Mouse (Mus musculus) ES-Bruce4 (cell line): ENCODE measurements at regions not wholly inside any gene's neighbourhood (a gene's known extent, or its start where the extent isn't known, plus 50 kb on each side); places are given as distances from the start of the nearest gene placed in this dataset.

Source experiments
- H3K27ac ChIP-seq: 2 replicates; pipeline ENCODE4 v1.5.1; 2012; ENCODE audit warnings: low read length, inconsistent platforms; ENCODE audit not compliant: insufficient read depth
- H3K27me3 ChIP-seq: 2 replicates; pipeline ENCODE4 v1.6.1; 2012; ENCODE audit warnings: mild to moderate bottlenecking, low read length, inconsistent platforms; ENCODE audit not compliant: control insufficient read depth, poor library complexity, insufficient read depth, severe bottlenecking
- H3K36me3 ChIP-seq: 2 replicates; pipeline ENCODE4 v1.6.1; 2012; ENCODE audit warnings: inconsistent platforms, mild to moderate bottlenecking, low read length, moderate library complexity; ENCODE audit not compliant: control insufficient read depth, poor library complexity, insufficient read depth, severe bottlenecking
- H3K4me1 ChIP-seq: one replicate; pipeline ENCODE4 v1.8.1; 2011; ENCODE audit warnings: low read length; ENCODE audit not compliant: control insufficient read depth, insufficient read depth
- H3K4me3 ChIP-seq: 2 replicates; pipeline ENCODE4 v1.5.1; 2011; ENCODE audit warnings: low read depth, mild to moderate bottlenecking, low read length
- H3K9ac ChIP-seq: 2 replicates; pipeline ENCODE4 v1.6.1; 2012; ENCODE audit warnings: low read depth, mild to moderate bottlenecking, inconsistent platforms; ENCODE audit not compliant: poor library complexity, severe bottlenecking
- H3K9me3 ChIP-seq: replicated peaks from 2 replicates; pipeline ENCODE4 v1.6.1; 2012; ENCODE audit warnings: mild to moderate bottlenecking, low read length, inconsistent platforms; ENCODE audit not compliant: control insufficient read depth, poor library complexity, insufficient read depth, severe bottlenecking
- CTCF ChIP-seq: IDR thresholded peaks from one replicate; pipeline ENCODE4 v1.8.1; 2011; ENCODE audit warnings: low read depth, low read length
- EP300 ChIP-seq: IDR thresholded peaks from 2 replicates; pipeline ENCODE4 v1.6.1; 2011; ENCODE audit warnings: low read depth, low read length; ENCODE audit not compliant: insufficient read depth
- POLR2A ChIP-seq: IDR thresholded peaks from one replicate; pipeline ENCODE4 v1.8.1; 2011; ENCODE audit warnings: low read length; ENCODE audit not compliant: insufficient read depth

DNA sequence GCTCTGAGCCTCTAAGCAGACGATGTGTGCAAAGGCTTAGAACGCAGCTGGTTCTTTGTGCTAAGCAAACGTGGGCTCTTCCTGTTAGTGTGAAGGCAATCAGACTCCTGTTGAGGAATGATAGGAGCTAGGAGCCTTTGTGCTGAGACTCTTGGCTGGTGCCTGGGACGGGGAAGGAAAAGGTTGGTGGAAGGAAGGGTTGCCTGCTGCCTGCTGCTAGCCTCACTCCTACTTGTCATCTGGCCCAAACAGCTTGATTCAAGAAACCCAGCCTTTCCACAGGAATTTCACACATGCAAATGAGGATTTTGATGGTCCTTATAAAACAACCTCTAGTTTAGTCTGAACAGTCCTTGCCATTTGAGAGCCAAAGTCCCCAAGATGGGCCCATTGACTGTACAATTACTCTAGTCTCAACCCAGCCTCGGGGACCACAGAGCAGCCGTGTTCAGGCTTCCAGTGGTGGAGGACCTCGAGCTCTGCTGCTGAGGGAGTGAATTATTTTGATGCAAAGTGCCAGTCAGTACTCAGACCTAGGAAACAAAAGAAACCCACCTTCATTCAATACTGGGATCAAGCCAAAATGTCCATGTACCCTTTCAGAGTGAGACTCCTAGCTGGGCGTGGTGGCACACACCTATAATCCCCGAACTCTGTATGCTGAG lies 211.5 kb upstream of the Srek1ip1 start:
- Histone ChIP-seq H3K4me1 (no peaks in the 10 kb centered on the region), H3K9me3 (no peaks in the 10 kb centered on the region), H3K27me3 (no peaks in the 10 kb centered on the region), H3K9ac (no peak overlapping the region), H3K4me3 (no peak overlapping the region), H3K27ac (no peak overlapping the region), H3K36me3 (no peaks in the 10 kb centered on the region)
- TF ChIP-seq EP300 (no peak), POLR2A (no peak), CTCF (no peak)
